ENCODE assay signal across 14 mouse cellular contexts in genomic region chr4:139993111-139993755, GRCm38 (mm10). TPM values are rescaled to one million over a fixed set of nuclear protein-coding genes. Genes with fewer than 3 reads are reported as not detected.
DNase-seq lines count a peak whose midpoint lies in the region; ATAC-seq and TF ChIP-seq lines count a peak whose summit lies in the region.
"Had no signal": no experiment of that assay in that cellular context is flagged by ENCODE, and none has a peak within 500 bp of the region (broad histone marks: within the 10 kb centered on the region; RNA-seq: fewer than 3 reads in every experiment).

No protein-coding gene starts in this region.

- WGBS in intestine, embryonic 14.5 days, result 12% methylated on average over 13 of the region's 16 CpGs
- 17% methylated on average over 9 of the region's 16 CpGs for WGBS in intestine, postnatal 0 days
- 21% methylated on average over 7 of the region's 16 CpGs for WGBS in stomach, embryonic 14.5 days
- 25% methylated on average over 7 of the region's 16 CpGs for WGBS in stomach, postnatal 0 days
- 16% methylated on average over 8 of the region's 16 CpGs for WGBS in forebrain, embryonic 15.5 days
- 10% methylated on average over 11 of the region's 16 CpGs for WGBS in neural tube, embryonic 13.5 days

- H3K27me3 ChIP-seq in intestine, embryonic 14.5 days (replicated peaks; ENCODE audit: control insufficient read depth, insufficient read depth, low read length), result no peaks in the 10 kb centered on the region
- H3K27me3 ChIP-seq in intestine, postnatal 0 days (replicated peaks; ENCODE audit: control insufficient read depth, insufficient read depth, low read length), result no peaks in the 10 kb centered on the region
- H3K27me3 ChIP-seq in stomach, embryonic 14.5 days (ENCODE audit: control insufficient read depth, insufficient read depth, low read length), result no peaks in the 10 kb centered on the region
- H3K27me3 ChIP-seq in stomach, postnatal 0 days (ENCODE audit: control insufficient read depth, insufficient read depth, low read length), result no peaks in the 10 kb centered on the region
- no peaks in the 10 kb centered on the region for H3K27me3 ChIP-seq in forebrain, embryonic 15.5 days
- no peaks in the 10 kb centered on the region; the same call in 1 of the 2 replicates for H3K27me3 ChIP-seq in neural tube, embryonic 13.5 days
- H3K27me3 ChIP-seq: stomach, embryonic 15.5 days had no signal

- no peaks in the 10 kb centered on the region for H3K9me3 ChIP-seq in intestine, embryonic 14.5 days (ENCODE audit: control insufficient read depth, low read length)
- H3K9me3 ChIP-seq in intestine, postnatal 0 days (ENCODE audit: control insufficient read depth), result no peaks in the 10 kb centered on the region
- peaks cover 5% of the 10 kb centered on the region; the same call in 1 of the 2 replicates for H3K9me3 ChIP-seq in stomach, embryonic 14.5 days (ENCODE audit: control insufficient read depth, low read depth, low read length)
- no peaks in the 10 kb centered on the region for H3K9me3 ChIP-seq in stomach, postnatal 0 days (ENCODE audit: control insufficient read depth, low read length)
- no peaks in the 10 kb centered on the region for H3K9me3 ChIP-seq in forebrain, embryonic 15.5 days
- no peaks in the 10 kb centered on the region for H3K9me3 ChIP-seq in neural tube, embryonic 13.5 days
- H3K9me3 ChIP-seq: heart, embryonic 15.5 days; stomach, embryonic 15.5 days had no signal

- TF ChIP-seq EP300 in stomach, postnatal 0 days (optimal IDR thresholded peaks at IDR 0.05), result no peak

- peak overlapping the region; percentile 22; the same call in 1 of the 2 replicates for H3K4me2 ChIP-seq in intestine, embryonic 14.5 days (ENCODE audit: low read length)
- no peak overlapping the region for H3K4me2 ChIP-seq in intestine, postnatal 0 days (replicated peaks; ENCODE audit: low read depth)
- H3K4me2 ChIP-seq in stomach, embryonic 14.5 days (replicated peaks; ENCODE audit: low read depth, low read length), result no peak overlapping the region
- H3K4me2 ChIP-seq in stomach, postnatal 0 days (replicated peaks; ENCODE audit: low read depth), result no peak overlapping the region
- no peak overlapping the region for H3K4me2 ChIP-seq in forebrain, embryonic 15.5 days (replicated peaks)
- peak overlapping the region; percentile 16; the same call in 1 of the 2 replicates for H3K4me2 ChIP-seq in neural tube, embryonic 13.5 days
- H3K4me2 ChIP-seq: heart, embryonic 15.5 days; stomach, embryonic 15.5 days had no signal

- DNase-seq in intestine, embryonic 14.5 days (ENCODE audit: low spot score), result no peak
- DNase-seq in stomach, postnatal 0 days (ENCODE audit: low spot score), result no peak
- DNase-seq in adrenal gland, postnatal 25 days, result no peak
- no peak for DNase-seq in cerebellum, adult 18-20 months
- DNase-seq: gastrocnemius, adult 2 months; kidney, adult 9 months; lung, adult 2 months; right cerebral cortex, postnatal 14 days had no signal

- no peak overlapping the region for H3K27ac ChIP-seq in intestine, embryonic 14.5 days (ENCODE audit: low read depth)
- no peak overlapping the region for H3K27ac ChIP-seq in intestine, postnatal 0 days (ENCODE audit: low read depth, low read length)
- peak overlapping the region; percentile 33; the same call in 1 of the 2 replicates for H3K27ac ChIP-seq in stomach, embryonic 14.5 days (ENCODE audit: low read length)
- no peak overlapping the region for H3K27ac ChIP-seq in stomach, postnatal 0 days (replicated peaks)
- no peak overlapping the region for H3K27ac ChIP-seq in forebrain, embryonic 15.5 days (replicated peaks)
- peak overlapping the region; percentile 28; the same call in 1 of the 2 replicates for H3K27ac ChIP-seq in neural tube, embryonic 13.5 days (replicated peaks)
- H3K27ac ChIP-seq: gastrocnemius, adult 2 months; heart, embryonic 15.5 days; stomach, embryonic 15.5 days had no signal

- no peak overlapping the region for H3K9ac ChIP-seq in intestine, embryonic 14.5 days (ENCODE audit: low read length)
- H3K9ac ChIP-seq in intestine, postnatal 0 days (ENCODE audit: low read depth, low read length), result no peak overlapping the region
- H3K9ac ChIP-seq in stomach, embryonic 14.5 days (replicated peaks; ENCODE audit: low read depth, low read length), result no peak overlapping the region
- no peak overlapping the region for H3K9ac ChIP-seq in stomach, postnatal 0 days (ENCODE audit: low read length)
- H3K9ac ChIP-seq in forebrain, embryonic 15.5 days (replicated peaks), result no peak overlapping the region
- H3K9ac ChIP-seq in neural tube, embryonic 13.5 days, result no peak overlapping the region
- H3K9ac ChIP-seq: heart, embryonic 15.5 days; stomach, embryonic 15.5 days had no signal

- no peak for TF ChIP-seq CTCF in intestine, postnatal 0 days (IDR thresholded peaks at IDR 0.05; ENCODE audit: low read depth)
- no peak for TF ChIP-seq CTCF in stomach, postnatal 0 days (IDR thresholded peaks at IDR 0.05; ENCODE audit: low read depth)

- H3K4me3 ChIP-seq in intestine, embryonic 14.5 days (ENCODE audit: low read depth, low read length), result no peak overlapping the region
- H3K4me3 ChIP-seq in intestine, postnatal 0 days (ENCODE audit: low read depth, low read length), result no peak overlapping the region
- H3K4me3 ChIP-seq in stomach, embryonic 14.5 days (ENCODE audit: low read depth, low read length), result no peak overlapping the region
- no peak overlapping the region for H3K4me3 ChIP-seq in stomach, postnatal 0 days (ENCODE audit: low read depth, low read length)
- no peak overlapping the region for H3K4me3 ChIP-seq in forebrain, embryonic 15.5 days
- H3K4me3 ChIP-seq in neural tube, embryonic 13.5 days, result no peak overlapping the region
- H3K4me3 ChIP-seq: gastrocnemius, adult 2 months; heart, embryonic 15.5 days; stomach, embryonic 15.5 days had no signal

- ATAC-seq in intestine, embryonic 14.5 days (replicated peaks; ENCODE audit: low FRiP score, low TSS enrichment, low read depth), result no peak
- no peak for ATAC-seq in intestine, postnatal 0 days
- ATAC-seq in stomach, embryonic 14.5 days (ENCODE audit: insufficient number of reproducible peaks, insufficient read depth, low FRiP score, low read depth), result no peak
- ATAC-seq in stomach, postnatal 0 days (ENCODE audit: low FRiP score, low TSS enrichment), result no peak
- 0 out of 2 replicates have a peak, but pooled peaks have one; percentile 36 for ATAC-seq in forebrain, embryonic 15.5 days (replicated peaks)
- ATAC-seq in neural tube, embryonic 13.5 days (ENCODE audit: low read depth), result peak; percentile 32; the same call in 1 of the 2 replicates

- H3K4me1 ChIP-seq in intestine, embryonic 14.5 days (replicated peaks; ENCODE audit: control insufficient read depth, insufficient read depth, low read length), result peaks cover 9% of the 10 kb centered on the region; the same call in 1 of the 2 replicates
- H3K4me1 ChIP-seq in intestine, postnatal 0 days (replicated peaks; ENCODE audit: control insufficient read depth, insufficient read depth, low read length), result no peaks in the 10 kb centered on the region
- peaks cover 6% of the 10 kb centered on the region; the same call in 1 of the 2 replicates for H3K4me1 ChIP-seq in stomach, embryonic 14.5 days (ENCODE audit: control insufficient read depth, insufficient read depth, low read length)
- no peaks in the 10 kb centered on the region for H3K4me1 ChIP-seq in stomach, postnatal 0 days (replicated peaks; ENCODE audit: control insufficient read depth, insufficient read depth)
- H3K4me1 ChIP-seq in forebrain, embryonic 15.5 days, result peaks cover 15% of the 10 kb centered on the region
- peaks cover 22% of the 10 kb centered on the region for H3K4me1 ChIP-seq in neural tube, embryonic 13.5 days (replicated peaks)
- H3K4me1 ChIP-seq: heart, embryonic 15.5 days had no signal

- H3K36me3 ChIP-seq in intestine, embryonic 14.5 days (ENCODE audit: control insufficient read depth, insufficient read depth, low read length), result no peaks in the 10 kb centered on the region
- no peaks in the 10 kb centered on the region for H3K36me3 ChIP-seq in intestine, postnatal 0 days (ENCODE audit: control insufficient read depth, insufficient read depth)
- no peaks in the 10 kb centered on the region for H3K36me3 ChIP-seq in stomach, embryonic 14.5 days (ENCODE audit: control insufficient read depth, insufficient read depth, low read length)
- no peaks in the 10 kb centered on the region for H3K36me3 ChIP-seq in stomach, postnatal 0 days (ENCODE audit: control insufficient read depth, insufficient read depth, low read length)
- H3K36me3 ChIP-seq in forebrain, embryonic 15.5 days, result no peaks in the 10 kb centered on the region
- H3K36me3 ChIP-seq in neural tube, embryonic 13.5 days, result no peaks in the 10 kb centered on the region
- H3K36me3 ChIP-seq: heart, embryonic 15.5 days; stomach, embryonic 15.5 days had no signal

RNA-seq across cellular contexts. Expression of gene Klhdc7a, which starts 25.4 kb away (rescaled TPM):
- polyA plus RNA-seq in intestine, embryonic 14.5 days (2014; fragmentation: Nextera tagmentation; extraction: Ambion mirVana), result 0.09 and 0.15 TPM in 2 replicates
- polyA plus RNA-seq in intestine, postnatal 0 days (2015; fragmentation: Nextera tagmentation; extraction: Ambion mirVana), result 0.08 and 0.12 TPM in 2 replicates
- polyA plus RNA-seq in stomach, embryonic 14.5 days (2014; fragmentation: Nextera tagmentation; extraction: Ambion mirVana), result 0.23 and 0.42 TPM in 2 replicates
- 1.6 and 1.7 TPM in 2 replicates for polyA plus RNA-seq in stomach, postnatal 0 days (2015; fragmentation: Nextera tagmentation; extraction: Ambion mirVana)
- polyA plus RNA-seq in forebrain, embryonic 15.5 days (2015; fragmentation: Nextera tagmentation; extraction: Ambion mirVana), result 0.28 and 0.33 TPM in 2 replicates
- polyA plus RNA-seq in neural tube, embryonic 13.5 days (2015; fragmentation: Nextera tagmentation; extraction: Ambion mirVana), result 0.08 and 0.12 TPM in 2 replicates
- total RNA-seq in adrenal gland, postnatal 25 days (2021), result 10.8 and 11.9 TPM in 2 replicates

Comparison
In these comparisons a context has a peak if more than half of its experiments do, and no peak if none do; other contexts are left out.
1. H3K27ac ChIP-seq: peak in stomach, embryonic 14.5 days (single experiment) and neural tube, embryonic 13.5 days (single experiment); none in intestine, embryonic 14.5 days (single experiment), intestine, postnatal 0 days (single experiment), stomach, postnatal 0 days (single experiment) and forebrain, embryonic 15.5 days (single experiment).
2. H3K4me2 ChIP-seq: peak in intestine, embryonic 14.5 days (single experiment) and neural tube, embryonic 13.5 days (single experiment); none in intestine, postnatal 0 days (single experiment), stomach, embryonic 14.5 days (single experiment), stomach, postnatal 0 days (single experiment) and forebrain, embryonic 15.5 days (single experiment).
3. ATAC-seq: peak in forebrain, embryonic 15.5 days (single experiment) and neural tube, embryonic 13.5 days (single experiment); none in intestine, embryonic 14.5 days (single experiment), intestine, postnatal 0 days (single experiment), stomach, embryonic 14.5 days (single experiment) and stomach, postnatal 0 days (single experiment).